Mouse (Mus musculus) G1E (cell line): Measurements from ENCODE around the gene Bnip1.

Experiments
- CTCF ChIP-seq: IDR thresholded peaks from 2 replicates; pipeline ENCODE4 v1.5.1; 2012; ENCODE audit warnings: low read depth, low read length, inconsistent platforms, mixed read lengths
- GATA1 ChIP-seq: IDR thresholded peaks from 2 replicates; pipeline ENCODE4 v1.6.1; 2012; ENCODE audit warnings: borderline replicate concordance, low read length, inconsistent platforms, mixed read lengths
- GATA2 ChIP-seq: IDR thresholded peaks from 2 replicates; pipeline ENCODE4 v1.6.1; 2012; ENCODE audit warnings: low read depth, low read length, inconsistent platforms, borderline replicate concordance
- POLR2AphosphoS5 ChIP-seq: IDR thresholded peaks from 2 replicates; pipeline ENCODE4 v1.6.1; 2012; ENCODE audit warnings: low read depth, low read length, inconsistent platforms; ENCODE audit not compliant: insufficient replicate concordance
- TAL1 ChIP-seq: conservative IDR thresholded peaks from 2 replicates; pipeline ENCODE4 v1.6.1; 2012; ENCODE audit warnings: low read depth, low read length, inconsistent platforms, mixed read lengths

DNA sequence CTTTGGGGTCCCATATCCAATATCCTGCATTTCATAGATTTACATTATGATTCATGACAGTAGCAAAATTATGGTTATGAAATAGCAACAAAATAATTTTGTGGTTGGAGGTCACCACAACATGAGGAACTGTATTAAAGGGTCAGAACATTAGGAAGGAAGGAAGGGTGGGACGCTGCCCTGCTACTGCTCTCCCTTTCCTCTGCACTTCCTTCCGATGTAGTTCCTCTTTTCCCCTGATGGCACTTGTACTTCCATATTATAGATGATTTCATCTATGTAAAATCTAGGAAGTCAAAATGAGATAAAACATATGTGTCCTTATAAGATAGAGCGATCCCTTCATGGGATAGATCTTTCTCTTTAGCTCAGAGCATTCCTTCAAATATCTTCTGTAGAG lies 30.9 kb upstream of the Bnip1 start:
- TF ChIP-seq POLR2AphosphoS5 (no peak), CTCF (no peak), TAL1 (no peak), GATA1 (no peak), GATA2 (no peak)
